Mouse (Mus musculus) hindbrain, embryonic 11.5 days (tissue): ENCODE measurements around the gene Olfr583. TPM values are rescaled to one million over a fixed set of nuclear protein-coding genes. Genes with fewer than 3 reads are reported as not detected.

ENCODE experiments used
- ATAC-seq: fragments of 200-750 bp; cut with Nextera tagmentation; 2 replicates; pipeline ENCODE4 v1.8.0; 2017; ENCODE audit warnings: mild to moderate bottlenecking, moderate TSS enrichment, moderate library complexity; ENCODE audit not compliant: low FRiP score
- DNase-seq: peaks from one replicate; pipeline ENCODE4 v3.0.0-alpha.2; 2015; ENCODE audit warnings: low spot score
- H3K27ac ChIP-seq: fragments of 300-500 bp; sonication (generic); 2 replicates; pipeline ENCODE4 v1.5.1; 2014; ENCODE audit warnings: mild to moderate bottlenecking, low read depth, low read length
- H3K27me3 ChIP-seq: fragments of 300-500 bp; sonication (generic); 2 replicates; pipeline ENCODE4 v1.6.1; 2014; ENCODE audit warnings: mild to moderate bottlenecking, low read length, moderate library complexity, mixed read lengths; ENCODE audit not compliant: control insufficient read depth, insufficient read depth
- H3K36me3 ChIP-seq: fragments of 300-500 bp; sonication (generic); 2 replicates; pipeline ENCODE4 v1.6.1; 2014; ENCODE audit warnings: mild to moderate bottlenecking, low read length, moderate library complexity, mixed read lengths; ENCODE audit not compliant: control insufficient read depth, insufficient read depth
- H3K4me1 ChIP-seq: fragments of 300-500 bp; sonication (generic); replicated peaks from 2 replicates; pipeline ENCODE4 v1.6.1; 2014; ENCODE audit warnings: low read length, mixed read lengths; ENCODE audit not compliant: control insufficient read depth, insufficient read depth
- H3K4me2 ChIP-seq: fragments of 300-500 bp; sonication (generic); replicated peaks from 2 replicates; pipeline ENCODE4 v1.6.1; 2014; ENCODE audit warnings: mild to moderate bottlenecking, low read depth, low read length
- H3K4me3 ChIP-seq: fragments of 300-500 bp; sonication (generic); 2 replicates; pipeline ENCODE4 v1.5.1; 2014; ENCODE audit warnings: low read depth, low read length
- H3K9ac ChIP-seq: fragments of 300-500 bp; sonication (generic); 2 replicates; pipeline ENCODE4 v1.6.1; 2014; ENCODE audit warnings: low read depth, low read length
- H3K9me3 ChIP-seq: fragments of 300-500 bp; sonication (generic); 2 replicates; pipeline ENCODE4 v1.6.1; 2016; ENCODE audit warnings: low read length; ENCODE audit not compliant: control insufficient read depth
- WGBS: fragments of 180-500 bp; shearing (Covaris S2); extraction: QIAGEN DNeasy Blood & Tissue Kit; methylation state at CpG from one replicate; pipeline ENCODE4 v1.1.7; 2014; 5-methylcytosine and 5-hydroxymethylcytosine counted together
- polyA plus RNA-seq: library from polyadenylated mRNA; unstranded; fragments of >200 nt; fragmentation: Nextera tagmentation; extraction: Ambion mirVana; gene quantifications from 2 replicates; pipeline ENCODE4 v1.2.1, GENCODE M21; 2014

Gene Olfr583
- not detected in 2 replicates for polyA plus RNA-seq

DNA sequence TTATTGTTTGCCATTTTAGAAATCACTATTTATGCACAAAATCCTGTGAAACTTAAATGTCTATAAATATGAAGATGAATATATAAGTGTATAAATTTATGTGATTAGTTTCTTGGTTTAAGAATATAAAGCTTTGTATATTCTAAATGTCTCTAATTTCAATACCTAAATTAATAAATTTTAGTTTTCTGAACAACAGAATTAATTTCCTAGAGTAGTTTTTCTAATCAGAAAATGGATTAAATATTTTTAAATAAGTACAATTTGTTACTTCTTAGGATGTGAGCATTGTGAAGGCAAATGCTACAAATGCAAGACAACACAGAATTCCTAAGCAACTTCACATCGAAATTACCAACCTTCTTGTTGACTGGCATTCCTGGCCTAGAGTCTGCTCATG is at the start of gene Olfr583:
TSS of gene Olfr583 (plus strand) at position 301 of the 400 bp plus-strand sequence.
- 85% methylated on average over 1 of the region's 1 CpGs for WGBS
- no peak within 1 kb of the TSS for H3K4me3 ChIP-seq
- ATAC-seq: no peak
- no peaks in the 10 kb centered on the region for H3K27me3 ChIP-seq
- no peak within 1 kb of the TSS for H3K4me2 ChIP-seq
- H3K4me1 ChIP-seq: no peaks in the 10 kb centered on the region
- DNase-seq: no peak
- no peak within 1 kb of the TSS for H3K27ac ChIP-seq
- no peak within 1 kb of the TSS for H3K9ac ChIP-seq
- no peaks in the 10 kb centered on the region for H3K36me3 ChIP-seq
- H3K9me3 ChIP-seq: no peaks in the 10 kb centered on the region

DNA sequence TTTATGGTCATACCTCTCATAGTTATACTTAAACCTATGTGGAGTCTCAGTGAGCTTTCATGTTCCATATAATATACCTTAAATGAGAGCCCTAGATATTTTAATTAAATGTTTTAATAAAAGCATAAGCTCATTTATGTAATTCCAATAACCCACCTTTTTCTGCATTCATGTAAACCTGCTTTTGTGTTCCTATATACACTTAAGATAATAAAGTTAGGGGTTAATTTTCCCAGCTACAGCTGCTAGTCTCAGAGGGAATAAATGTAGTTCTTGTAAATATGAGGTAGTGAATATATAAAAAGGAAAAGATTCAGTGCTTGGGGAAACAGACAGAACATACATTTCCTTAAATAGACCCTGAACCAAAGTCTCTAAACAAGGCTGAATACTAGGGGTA is 13.4 kb upstream of the Olfr583 start, which contains the start of gene Olfr582:
TSS of gene Olfr582 (plus strand) at position 301 of the 400 bp plus-strand sequence.
- Histone ChIP-seq H3K9ac (no peak within 1 kb of the TSS), H3K27me3 (no peaks in the 10 kb centered on the region), H3K9me3 (no peaks in the 10 kb centered on the region), H3K4me3 (no peak within 1 kb of the TSS), H3K4me1 (no peaks in the 10 kb centered on the region), H3K4me2 (no peak within 1 kb of the TSS), H3K27ac (no peak within 1 kb of the TSS), H3K36me3 (no peaks in the 10 kb centered on the region)
- ATAC-seq (no peak), DNase-seq (no peak)

DNA sequence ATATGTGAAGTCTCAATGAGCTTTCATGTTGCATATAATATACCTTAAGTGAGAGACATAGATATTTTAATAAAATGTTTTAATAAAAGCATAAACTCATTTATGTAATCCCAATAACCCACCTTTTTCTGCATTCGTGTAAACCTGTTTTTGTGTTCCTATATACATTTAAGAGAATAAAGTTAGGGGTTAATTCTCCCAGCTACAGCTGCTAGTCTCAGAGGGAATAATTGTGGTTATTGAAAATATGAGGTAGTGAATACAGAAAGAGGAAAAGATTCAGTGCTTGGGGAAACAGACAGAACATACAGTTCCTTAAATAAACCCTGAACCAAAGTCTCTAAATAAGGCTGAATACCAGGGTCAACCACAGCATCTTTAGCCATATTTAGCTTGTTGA is 30.5 kb downstream of the Olfr583 start, which contains the start of gene Olfr584:
TSS of gene Olfr584 (plus strand) at position 301 of the 400 bp plus-strand sequence.
- no peak within 1 kb of the TSS for H3K4me3 ChIP-seq
- ATAC-seq: no peak
- 90% methylated on average over 1 of the region's 1 CpGs for WGBS

DNA sequence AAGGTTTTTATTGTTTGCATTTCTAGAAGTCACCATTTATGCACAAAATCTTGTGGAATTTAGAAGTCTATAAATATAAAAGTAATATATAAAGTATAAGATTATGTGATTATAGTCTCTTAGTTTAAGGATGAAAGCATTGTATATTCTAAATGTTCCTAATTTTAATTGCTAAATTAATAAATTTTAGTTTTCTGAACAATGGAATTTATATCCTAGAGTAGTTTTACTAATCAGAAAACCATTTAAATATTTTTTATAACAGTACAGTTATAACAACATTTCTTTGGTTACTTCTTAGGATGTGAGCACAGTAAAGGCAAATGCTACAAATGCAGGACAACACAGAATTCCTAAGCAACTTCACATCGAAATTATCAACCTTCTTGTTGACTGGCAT is 46.3 kb downstream of the Olfr583 start, which contains the start of gene Olfr585:
TSS of gene Olfr585 (plus strand) at position 301 of the 400 bp plus-strand sequence.
- Histone ChIP-seq H3K9me3 (no peaks in the 10 kb centered on the region), H3K9ac (no peak within 1 kb of the TSS), H3K27me3 (no peaks in the 10 kb centered on the region), H3K4me3 (no peak within 1 kb of the TSS), H3K4me2 (no peak within 1 kb of the TSS), H3K36me3 (no peaks in the 10 kb centered on the region), H3K4me1 (no peaks in the 10 kb centered on the region), H3K27ac (no peak within 1 kb of the TSS)
- ATAC-seq (no peak), DNase-seq (no peak)
- WGBS: 83% methylated on average over 1 of the region's 1 CpGs

More for the DNA sequence above, 30.5 kb downstream of the Olfr583 start, which contains the start of gene Olfr584:
- no peak within 1 kb of the TSS for H3K9ac ChIP-seq
- H3K27me3 ChIP-seq: no peaks in the 10 kb centered on the region
- H3K4me1 ChIP-seq: no peaks in the 10 kb centered on the region
- no peak within 1 kb of the TSS for H3K27ac ChIP-seq
- no peaks in the 10 kb centered on the region for H3K9me3 ChIP-seq
- no peak within 1 kb of the TSS for H3K4me2 ChIP-seq
- H3K36me3 ChIP-seq: no peaks in the 10 kb centered on the region
- DNase-seq: no peak

Other genes starting within 250 kb of the Olfr583 start
- not detected in 2 replicates for gene Olfr564, start 247.8 kb upstream of the Olfr583 start, polyA plus RNA-seq
- gene Olfr566, start 192.5 kb upstream of the Olfr583 start, polyA plus RNA-seq: not detected in 2 replicates
- gene Olfr568, start 174.2 kb upstream of the Olfr583 start, polyA plus RNA-seq: not detected in 2 replicates
- gene Olfr569, start 160.4 kb upstream of the Olfr583 start, polyA plus RNA-seq: not detected in 2 replicates
- not detected in 2 replicates for gene Olfr570, start 156.7 kb upstream of the Olfr583 start, polyA plus RNA-seq
- not detected in 2 replicates for gene Olfr571, start 133.8 kb upstream of the Olfr583 start, polyA plus RNA-seq
- gene Olfr572, start 126.9 kb upstream of the Olfr583 start, polyA plus RNA-seq: not detected in 2 replicates
- gene Olfr573-ps1, start 108.7 kb upstream of the Olfr583 start, polyA plus RNA-seq: not detected in 2 replicates
- not detected in 2 replicates for gene Olfr574, start 102.8 kb upstream of the Olfr583 start, polyA plus RNA-seq
- not detected in 2 replicates for gene Olfr575, start 92.5 kb upstream of the Olfr583 start, polyA plus RNA-seq
- gene Olfr576, start 88.6 kb upstream of the Olfr583 start, polyA plus RNA-seq: not detected in 2 replicates
- gene Olfr577, start 75.4 kb upstream of the Olfr583 start, polyA plus RNA-seq: not detected in 2 replicates
- not detected in 2 replicates for gene Olfr578, start 62.0 kb upstream of the Olfr583 start, polyA plus RNA-seq
- not detected in 2 replicates for gene Olfr582, start 13.3 kb upstream of the Olfr583 start, polyA plus RNA-seq
- gene Olfr584, start 30.6 kb downstream of the Olfr583 start, polyA plus RNA-seq: not detected in 2 replicates
- gene Olfr585, start 46.4 kb downstream of the Olfr583 start, polyA plus RNA-seq: not detected in 2 replicates
- not detected in 2 replicates for gene Olfr586, start 74.3 kb downstream of the Olfr583 start, polyA plus RNA-seq
- gene Olfr588-ps1, start 89.6 kb downstream of the Olfr583 start, polyA plus RNA-seq: not detected in 2 replicates
- gene Olfr589, start 105.1 kb downstream of the Olfr583 start, polyA plus RNA-seq: not detected in 2 replicates
- gene Olfr591, start 127.0 kb downstream of the Olfr583 start, polyA plus RNA-seq: not detected in 2 replicates
- not detected in 2 replicates for gene Olfr592, start 133.5 kb downstream of the Olfr583 start, polyA plus RNA-seq
- not detected in 2 replicates for gene Olfr593, start 160.6 kb downstream of the Olfr583 start, polyA plus RNA-seq
- gene Olfr594, start 165.7 kb downstream of the Olfr583 start, polyA plus RNA-seq: not detected in 2 replicates
- gene Usp17ld, start 201.2 kb downstream of the Olfr583 start, polyA plus RNA-seq: not detected in 2 replicates